ENCODE assay signal across 8 mouse cellular contexts in genomic region chr15:89150041-89150390, GRCm38 (mm10). TPM values are rescaled to one million over a fixed set of nuclear protein-coding genes. Genes with fewer than 3 reads are reported as not detected.
A peak's percentile ranks its signal among the peaks of the same experiment; 100 is the strongest.
DNase-seq lines count a peak whose midpoint lies in the region; ATAC-seq and TF ChIP-seq lines count a peak whose summit lies in the region.

No protein-coding gene starts in this region.

- 12% methylated on average over 13 of the region's 13 CpGs for WGBS in spleen, adult 2 months
- WGBS in forebrain, embryonic 10.5 days: 1% methylated on average over 13 of the region's 13 CpGs
- 5% methylated on average over 13 of the region's 13 CpGs for WGBS in intestine, postnatal 0 days
- 3% methylated on average over 13 of the region's 13 CpGs for WGBS in midbrain, embryonic 10.5 days

- ATAC-seq in intestine, postnatal 0 days: no peak
- ATAC-seq in monocyte, adult 5-6 weeks (replicated peaks; ENCODE audit: insufficient number of reproducible peaks, low FRiP score, low TSS enrichment, poor library complexity, severe bottlenecking): no peak

- H3K4me1 ChIP-seq in spleen, adult 2 months (ENCODE audit: control insufficient read depth, insufficient read depth, insufficient read length): peaks cover 30% of the 10 kb centered on the region; the same call in 1 of the 2 replicates
- peaks cover 83% of the 10 kb centered on the region for H3K4me1 ChIP-seq in forebrain, embryonic 10.5 days
- H3K4me1 ChIP-seq in intestine, postnatal 0 days (replicated peaks; ENCODE audit: control insufficient read depth, insufficient read depth, low read length): peaks cover 3% of the 10 kb centered on the region; the same call in 1 of the 2 replicates
- H3K4me1 ChIP-seq in midbrain, embryonic 10.5 days: peaks cover 69% of the 10 kb centered on the region

- H3K9me3 ChIP-seq in forebrain, embryonic 10.5 days: no peaks in the 10 kb centered on the region
- H3K9me3 ChIP-seq in intestine, postnatal 0 days (ENCODE audit: control insufficient read depth): no peaks in the 10 kb centered on the region
- no peaks in the 10 kb centered on the region for H3K9me3 ChIP-seq in midbrain, embryonic 10.5 days (replicated peaks)

- DNase-seq in spleen, adult 2 months (ENCODE audit: low read depth in 1 of 2, low spot score in 2 of 2): peak in 1 of 2 experiments; percentile 55
- no peak for DNase-seq in spleen, adult 12 weeks (ENCODE audit: low spot score)
- DNase-seq in forebrain, embryonic 10.5 days (ENCODE audit: extremely low spot score, low spot score): peak; percentile 53
- DNase-seq in midbrain, embryonic 10.5 days (ENCODE audit: low spot score): peak; percentile 56
- peak; percentile 60 for DNase-seq in yolk sac, embryonic 10.5 days (ENCODE audit: low spot score)
- no peak for DNase-seq in c-Kit-positive CD71-positive TER-119-positive erythroid progenitor cells, embryonic 14.5 days (ENCODE audit: low spot score)

- H3K36me3 ChIP-seq in spleen, adult 2 months (ENCODE audit: control insufficient read depth, insufficient read depth, low read length): no peaks in the 10 kb centered on the region
- peaks cover 30% of the 10 kb centered on the region for H3K36me3 ChIP-seq in forebrain, embryonic 10.5 days (replicated peaks)
- peaks cover 5% of the 10 kb centered on the region; the same call in 1 of the 2 replicates for H3K36me3 ChIP-seq in intestine, postnatal 0 days (ENCODE audit: control insufficient read depth, insufficient read depth)
- peaks cover 31% of the 10 kb centered on the region for H3K36me3 ChIP-seq in midbrain, embryonic 10.5 days

- H3K27ac ChIP-seq in spleen, adult 2 months (ENCODE audit: insufficient read depth, low read length): peak overlapping the region; percentile 36; the same call in 1 of the 2 replicates
- peak overlapping the region; percentile 96 for H3K27ac ChIP-seq in forebrain, embryonic 10.5 days
- no peak overlapping the region for H3K27ac ChIP-seq in intestine, postnatal 0 days (ENCODE audit: low read depth, low read length)
- peak overlapping the region; percentile 96 for H3K27ac ChIP-seq in midbrain, embryonic 10.5 days (replicated peaks)

- no peak overlapping the region; the same call in 1 of the 2 replicates for H3K4me3 ChIP-seq in spleen, adult 2 months (ENCODE audit: extremely low read depth, insufficient read depth, insufficient read length)
- H3K4me3 ChIP-seq in forebrain, embryonic 10.5 days: peak overlapping the region; percentile 84
- H3K4me3 ChIP-seq in intestine, postnatal 0 days (ENCODE audit: low read depth, low read length): peak overlapping the region; percentile 65; the same call in 1 of the 2 replicates
- H3K4me3 ChIP-seq in midbrain, embryonic 10.5 days: peak overlapping the region; percentile 78

- no peak overlapping the region for H3K9ac ChIP-seq in intestine, postnatal 0 days (ENCODE audit: low read depth, low read length)

- H3K4me2 ChIP-seq in intestine, postnatal 0 days (replicated peaks; ENCODE audit: low read depth): peak overlapping the region; percentile 92

- no peaks in the 10 kb centered on the region for H3K27me3 ChIP-seq in spleen, adult 2 months (ENCODE audit: control insufficient read depth, insufficient read depth, low read length)
- H3K27me3 ChIP-seq in forebrain, embryonic 10.5 days (ENCODE audit: poor library complexity, severe bottlenecking): peaks cover 41% of the 10 kb centered on the region
- peaks cover 48% of the 10 kb centered on the region for H3K27me3 ChIP-seq in intestine, postnatal 0 days (replicated peaks; ENCODE audit: control insufficient read depth, insufficient read depth, low read length)
- peaks cover 37% of the 10 kb centered on the region for H3K27me3 ChIP-seq in midbrain, embryonic 10.5 days (ENCODE audit: low read depth, poor library complexity, severe bottlenecking)

- TF ChIP-seq POLR2A in spleen, adult 2 months (IDR thresholded peaks at IDR 0.05; ENCODE audit: low read depth, low read length): no peak

- no peak for TF ChIP-seq CTCF in spleen, adult 2 months (IDR thresholded peaks at IDR 0.05; ENCODE audit: extremely low read depth, insufficient read depth, insufficient read length, insufficient replicate concordance)
- peak; percentile 16; the same call in 1 of the 2 replicates for TF ChIP-seq CTCF in intestine, postnatal 0 days (IDR thresholded peaks at IDR 0.05; ENCODE audit: low read depth)

RNA-seq across cellular contexts. Expression of gene Mapk11, which starts 0.6 kb away (rescaled TPM):
- polyA plus RNA-seq in spleen, adult 2 months (2012; rRNA removed): 29.0 and 35.1 TPM in 2 replicates
- 35.7 and 36.3 TPM in 2 replicates for polyA plus RNA-seq in forebrain, embryonic 10.5 days (2016; fragmentation: Nextera tagmentation; extraction: Ambion mirVana)
- 1.6 and 1.9 TPM in 2 replicates for polyA plus RNA-seq in intestine, postnatal 0 days (2015; fragmentation: Nextera tagmentation; extraction: Ambion mirVana)
- 38.8 and 47.4 TPM in 2 replicates for polyA plus RNA-seq in midbrain, embryonic 10.5 days (2016; fragmentation: Nextera tagmentation; extraction: Ambion mirVana)
- total RNA-seq in monocyte, adult 5-6 weeks (2017): 4.5 to 6.6 TPM (median 4.6 TPM) in 3 replicates

RNA-seq across cellular contexts. Expression of gene Mapk12, which starts 9.5 kb away (rescaled TPM):
- polyA plus RNA-seq in spleen, adult 2 months (2012; rRNA removed): 3.7 and 3.9 TPM in 2 replicates
- 34.9 and 38.4 TPM in 2 replicates for polyA plus RNA-seq in forebrain, embryonic 10.5 days (2016; fragmentation: Nextera tagmentation; extraction: Ambion mirVana)
- polyA plus RNA-seq in intestine, postnatal 0 days (2015; fragmentation: Nextera tagmentation; extraction: Ambion mirVana): 2.3 and 2.7 TPM in 2 replicates
- 31.8 and 36.7 TPM in 2 replicates for polyA plus RNA-seq in midbrain, embryonic 10.5 days (2016; fragmentation: Nextera tagmentation; extraction: Ambion mirVana)
- 0.39 to 5.8 TPM (median 3.7 TPM) in 3 replicates for total RNA-seq in monocyte, adult 5-6 weeks (2017)

RNA-seq across cellular contexts. Expression of gene Hdac10, which starts 21.5 kb away (rescaled TPM):
- 76.2 and 86.8 TPM in 2 replicates for polyA plus RNA-seq in spleen, adult 2 months (2012; rRNA removed)
- 15.0 and 16.5 TPM in 2 replicates for polyA plus RNA-seq in forebrain, embryonic 10.5 days (2016; fragmentation: Nextera tagmentation; extraction: Ambion mirVana)
- polyA plus RNA-seq in intestine, postnatal 0 days (2015; fragmentation: Nextera tagmentation; extraction: Ambion mirVana): 7.6 and 8.6 TPM in 2 replicates
- 18.7 and 20.3 TPM in 2 replicates for polyA plus RNA-seq in midbrain, embryonic 10.5 days (2016; fragmentation: Nextera tagmentation; extraction: Ambion mirVana)
- total RNA-seq in monocyte, adult 5-6 weeks (2017): 19.4 to 24.3 TPM (median 20.6 TPM) in 3 replicates

RNA-seq across cellular contexts. Expression of gene Tubgcp6, which starts 27.1 kb away (rescaled TPM):
- polyA plus RNA-seq in spleen, adult 2 months (2012; rRNA removed): 38.4 and 45.1 TPM in 2 replicates
- polyA plus RNA-seq in forebrain, embryonic 10.5 days (2016; fragmentation: Nextera tagmentation; extraction: Ambion mirVana): 25.7 and 26.5 TPM in 2 replicates
- 3.6 and 4.2 TPM in 2 replicates for polyA plus RNA-seq in intestine, postnatal 0 days (2015; fragmentation: Nextera tagmentation; extraction: Ambion mirVana)
- 24.7 and 25.6 TPM in 2 replicates for polyA plus RNA-seq in midbrain, embryonic 10.5 days (2016; fragmentation: Nextera tagmentation; extraction: Ambion mirVana)
- 11.0 to 27.3 TPM (median 26.4 TPM) in 3 replicates for total RNA-seq in monocyte, adult 5-6 weeks (2017)

RNA-seq across cellular contexts. Expression of gene Plxnb2, which starts 30.6 kb away (rescaled TPM):
- polyA plus RNA-seq in spleen, adult 2 months (2012; rRNA removed): 89.4 and 96.8 TPM in 2 replicates
- 144 and 155 TPM in 2 replicates for polyA plus RNA-seq in forebrain, embryonic 10.5 days (2016; fragmentation: Nextera tagmentation; extraction: Ambion mirVana)
- polyA plus RNA-seq in intestine, postnatal 0 days (2015; fragmentation: Nextera tagmentation; extraction: Ambion mirVana): 71.5 and 74.0 TPM in 2 replicates
- polyA plus RNA-seq in midbrain, embryonic 10.5 days (2016; fragmentation: Nextera tagmentation; extraction: Ambion mirVana): 130 and 144 TPM in 2 replicates
- total RNA-seq in monocyte, adult 5-6 weeks (2017): 145 to 153 TPM (median 153 TPM) in 3 replicates

Comparison
In these comparisons a context has a peak if more than half of its experiments do, and no peak if none do; other contexts are left out.
1. DNase-seq: peak in forebrain, embryonic 10.5 days (single experiment), midbrain, embryonic 10.5 days (single experiment) and yolk sac, embryonic 10.5 days (single experiment); none in spleen, adult 12 weeks (single experiment) and c-Kit-positive CD71-positive TER-119-positive erythroid progenitor cells, embryonic 14.5 days (single experiment).
2. RNA of gene Mapk11, which starts 0.6 kb away (polyA plus RNA-seq): 38.8 to 47.4 TPM in midbrain, embryonic 10.5 days, 35.7 to 36.3 TPM in forebrain, embryonic 10.5 days and 29.0 to 35.1 TPM in spleen, adult 2 months; 1.6 to 1.9 TPM in intestine, postnatal 0 days; every median in the first group is over 10 times any median in the second.